Mouse (Mus musculus): ENCODE data around the gene Abhd16b. TPM values are rescaled to one million over a fixed set of nuclear protein-coding genes. Genes with fewer than 3 reads are reported as not detected.

Gene Abhd16b
- total and polyA plus RNA-seq, 2 experiments from 2014 or later = not detected

DNA sequence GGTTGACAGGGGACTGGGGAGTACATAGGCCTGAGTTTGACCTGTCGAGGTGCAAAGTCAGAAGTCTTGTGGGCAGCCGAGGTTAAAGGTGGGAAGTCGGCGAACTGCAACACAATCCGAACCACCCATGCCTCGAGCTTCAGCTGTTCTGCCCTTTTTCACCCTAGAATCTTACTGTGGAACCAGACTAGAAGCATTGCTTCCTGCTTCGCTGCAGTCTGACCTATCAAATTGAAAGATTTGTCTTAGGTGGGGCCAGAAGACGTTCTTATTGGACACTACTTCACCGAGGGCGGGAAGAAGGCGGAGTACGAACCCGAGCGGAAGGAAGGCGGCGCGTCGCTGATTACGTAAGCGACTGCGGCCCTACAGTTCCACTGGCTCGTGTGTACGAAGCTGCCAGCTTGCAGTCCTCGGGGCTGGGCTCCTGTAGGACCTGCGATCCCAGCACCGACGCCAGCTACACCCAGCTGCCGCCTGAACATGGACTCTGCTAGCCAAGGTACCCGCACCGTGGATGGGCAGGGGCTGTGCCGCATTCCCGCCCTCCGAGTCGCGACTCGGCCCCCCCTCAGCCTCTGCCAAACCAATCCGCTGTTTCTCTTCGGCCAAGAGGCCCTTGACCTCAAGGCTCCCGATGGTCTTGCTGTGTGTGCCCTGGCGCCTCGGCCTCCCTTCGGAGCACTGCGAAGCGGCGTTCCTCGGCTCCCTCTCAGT is 4.0 kb downstream of the Abhd16b start, which contains the start of gene Tpd52l2:
Gene Tpd52l2 (plus strand): TSS at position 312 of the 717 bp plus-strand sequence.
- peak within 1 kb of the TSS; percentile 90 for H3K9ac ChIP-seq
- H3K9me3 ChIP-seq (ENCODE audit: low read length) = no peaks in the 10 kb centered on the region
- peak; percentile 97 for DNase-seq
- H3K27me3 ChIP-seq (ENCODE audit: insufficient read depth, low read length) = no peaks in the 10 kb centered on the region
- H3K4me1 ChIP-seq (ENCODE audit: insufficient read depth) = peaks cover 5% of the 10 kb centered on the region; the same call in 1 of the 2 replicates
- peak within 1 kb of the TSS; percentile 86 for H3K27ac ChIP-seq (ENCODE audit: low read depth, low read length)
- H3K4me2 ChIP-seq (ENCODE audit: low read depth) = peak within 1 kb of the TSS; percentile 95
- no peak for TF ChIP-seq CTCF (IDR thresholded peaks at IDR 0.05; ENCODE audit: low read depth)
- peak within 1 kb of the TSS; percentile 93 for H3K4me3 ChIP-seq (ENCODE audit: low read depth, low read length)
- H3K36me3 ChIP-seq (ENCODE audit: insufficient read depth) = peaks cover 19% of the 10 kb centered on the region
- ATAC-seq = peak; percentile 99
- 2% methylated on average over 46 of the region's 46 CpGs for WGBS

DNA sequence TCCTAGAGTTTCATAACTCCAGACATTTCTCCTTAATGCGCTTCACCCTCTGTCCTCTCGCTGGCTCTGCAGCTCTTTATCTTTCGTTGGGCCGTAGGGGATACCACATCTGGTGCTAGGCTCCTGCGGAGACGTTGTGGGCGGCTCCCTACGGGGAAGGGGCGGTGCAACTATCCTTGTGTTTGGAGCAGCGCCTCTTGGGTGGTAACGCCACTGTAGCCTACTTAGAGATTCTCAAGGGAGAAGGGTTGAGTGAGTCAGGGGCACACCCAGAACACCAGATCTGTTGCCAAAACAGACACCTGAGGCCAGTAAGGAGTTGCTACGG is 4.5 kb downstream of the Abhd16b start:
- ATAC-seq (peak; percentile 16; the same call in 1 of the 2 replicates), DNase-seq (peak; percentile 34)
- Histone ChIP-seq H3K27ac (ENCODE audit: low read depth, low read length) (peak overlapping the region; percentile 86), H3K4me2 (ENCODE audit: low read depth) (peak overlapping the region; percentile 95), H3K4me3 (ENCODE audit: low read depth, low read length) (peak overlapping the region; percentile 93), H3K9me3 (ENCODE audit: low read length) (no peaks in the 10 kb centered on the region), H3K36me3 (ENCODE audit: insufficient read depth) (peaks cover 23% of the 10 kb centered on the region), H3K4me1 (ENCODE audit: insufficient read depth) (peaks cover 5% of the 10 kb centered on the region; the same call in 1 of the 2 replicates), H3K9ac (peak overlapping the region; percentile 90), H3K27me3 (ENCODE audit: insufficient read depth, low read length) (no peaks in the 10 kb centered on the region)
- TF ChIP-seq CTCF (IDR thresholded peaks at IDR 0.05; ENCODE audit: low read depth) = no peak
- WGBS = under 1% methylated on average over 12 of the region's 12 CpGs

DNA sequence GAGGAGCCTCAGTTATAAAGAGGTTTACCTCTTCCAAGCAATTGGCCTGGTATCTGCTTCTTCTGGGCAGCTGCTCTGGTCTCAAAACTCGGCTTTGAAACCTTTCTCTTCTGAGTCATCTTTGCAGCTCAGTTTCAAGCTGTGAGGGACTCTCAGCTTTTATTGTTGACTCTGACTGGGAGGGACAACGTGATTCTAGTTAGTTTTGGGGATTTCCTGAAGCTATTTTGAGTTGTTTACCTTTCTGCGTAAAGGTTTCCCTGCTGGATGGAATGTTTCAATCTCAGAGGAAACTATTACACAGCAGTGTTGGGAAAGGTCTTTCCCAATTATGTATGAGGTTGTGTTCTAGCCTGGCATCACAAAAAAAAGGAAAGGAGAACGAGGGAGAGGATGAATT is 5.6 kb downstream of the Abhd16b start:
- no peak overlapping the region for H3K4me3 ChIP-seq (ENCODE audit: low read depth, low read length)
- DNase-seq (no peak), ATAC-seq (no peak)
- no peak overlapping the region for H3K27ac ChIP-seq (ENCODE audit: low read depth, low read length)
- H3K36me3 ChIP-seq (ENCODE audit: insufficient read depth) = peaks cover 34% of the 10 kb centered on the region
- TF ChIP-seq CTCF (IDR thresholded peaks at IDR 0.05; ENCODE audit: low read depth) = no peak
- no peak overlapping the region for H3K9ac ChIP-seq
- WGBS = 77% methylated on average over 4 of the region's 4 CpGs
- peaks cover 5% of the 10 kb centered on the region; the same call in 1 of the 2 replicates for H3K4me1 ChIP-seq (ENCODE audit: insufficient read depth)
- no peaks in the 10 kb centered on the region for H3K9me3 ChIP-seq (ENCODE audit: low read length)
- no peaks in the 10 kb centered on the region for H3K27me3 ChIP-seq (ENCODE audit: insufficient read depth, low read length)
- H3K4me2 ChIP-seq (ENCODE audit: low read depth) = no peak overlapping the region

- Histone ChIP-seq H3K9me3 (ENCODE audit: low read length) (no peaks in the 10 kb centered on the region), H3K27me3 (ENCODE audit: insufficient read depth, low read length) (no peaks in the 10 kb centered on the region), H3K36me3 (ENCODE audit: insufficient read depth) (peaks cover 70% of the 10 kb centered on the region), H3K4me2 (ENCODE audit: low read depth) (no peak overlapping the region), H3K27ac (ENCODE audit: low read depth, low read length) (no peak overlapping the region), H3K9ac (no peak overlapping the region), H3K4me1 (ENCODE audit: insufficient read depth) (no peaks in the 10 kb centered on the region), H3K4me3 (ENCODE audit: low read depth, low read length) (no peak overlapping the region)
- no peak for DNase-seq
- 93% methylated on average over 2 of the region's 2 CpGs for WGBS
- TF ChIP-seq CTCF (IDR thresholded peaks at IDR 0.05; ENCODE audit: low read depth) = no peak
- ATAC-seq = no peak
Observed at GRCm38 (mm10) chr2:181509191-181509590, 16.2 kb downstream of the Abhd16b start.

DNA sequence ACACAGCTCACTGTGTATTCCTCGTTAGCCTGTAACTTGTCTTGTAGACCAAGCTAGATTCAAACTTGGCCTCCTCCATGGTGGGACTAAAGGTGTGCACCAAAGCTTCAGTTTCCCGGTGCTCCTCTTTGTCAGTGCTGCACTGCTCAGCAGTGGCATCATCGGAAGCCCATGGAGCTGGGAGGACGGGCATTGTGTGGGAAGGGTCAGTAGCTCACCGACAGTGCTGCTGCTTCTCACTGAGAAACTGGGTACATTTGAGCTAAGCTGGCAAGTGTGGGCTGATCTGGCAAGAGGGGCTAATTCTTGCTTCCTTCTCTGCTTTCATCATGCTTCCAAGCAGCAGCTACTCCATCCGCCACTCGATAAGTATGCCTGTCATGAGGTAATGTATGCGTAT is 18.2 kb downstream of the Abhd16b start:
- H3K9ac ChIP-seq = no peak overlapping the region
- no peak for ATAC-seq
- 96% methylated on average over 8 of the region's 8 CpGs for WGBS
- peaks cover 68% of the 10 kb centered on the region for H3K36me3 ChIP-seq (ENCODE audit: insufficient read depth)
- H3K4me2 ChIP-seq (ENCODE audit: low read depth) = no peak overlapping the region
- no peak overlapping the region for H3K27ac ChIP-seq (ENCODE audit: low read depth, low read length)
- no peak for TF ChIP-seq CTCF (IDR thresholded peaks at IDR 0.05; ENCODE audit: low read depth)
- no peaks in the 10 kb centered on the region for H3K4me1 ChIP-seq (ENCODE audit: insufficient read depth)
- no peak overlapping the region for H3K4me3 ChIP-seq (ENCODE audit: low read depth, low read length)
- no peaks in the 10 kb centered on the region for H3K9me3 ChIP-seq (ENCODE audit: low read length)
- DNase-seq = no peak
- H3K27me3 ChIP-seq (ENCODE audit: insufficient read depth, low read length) = no peaks in the 10 kb centered on the region

DNA sequence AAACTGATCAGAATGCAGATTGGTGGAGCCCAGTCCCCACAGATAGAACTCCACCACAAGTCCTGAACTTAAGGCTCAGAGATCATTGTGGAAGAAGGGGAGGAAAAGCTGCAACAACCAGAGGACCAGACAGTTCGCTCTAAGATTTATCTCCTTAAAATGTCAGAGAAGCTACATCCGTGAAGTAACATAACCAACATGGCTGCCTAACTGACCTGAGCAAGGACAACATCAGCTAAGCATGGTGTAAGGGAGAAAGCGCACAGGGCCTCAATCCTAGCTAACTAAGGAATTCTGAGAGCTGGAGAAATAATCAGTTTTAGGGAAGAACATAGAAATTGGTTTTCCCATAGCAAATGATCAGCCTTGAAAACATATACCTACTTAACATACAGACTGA is 26.2 kb downstream of the Abhd16b start:
- 0 out of 2 replicates have a peak, but pooled peaks cover 22% of the 10 kb centered on the region for H3K4me1 ChIP-seq (ENCODE audit: insufficient read depth)
- peak overlapping the region; percentile 98 for H3K27ac ChIP-seq (ENCODE audit: low read depth, low read length)
- DNase-seq (peak; percentile 16), ATAC-seq (no peak)
- no peaks in the 10 kb centered on the region for H3K9me3 ChIP-seq (ENCODE audit: low read length)
- peak overlapping the region; percentile 95 for H3K4me3 ChIP-seq (ENCODE audit: low read depth, low read length)
- H3K36me3 ChIP-seq (ENCODE audit: insufficient read depth) = peaks cover 19% of the 10 kb centered on the region
- H3K4me2 ChIP-seq (ENCODE audit: low read depth) = peak overlapping the region; percentile 58
- peak overlapping the region; percentile 95 for H3K9ac ChIP-seq
- no peak for TF ChIP-seq CTCF (IDR thresholded peaks at IDR 0.05; ENCODE audit: low read depth)
- no peaks in the 10 kb centered on the region for H3K27me3 ChIP-seq (ENCODE audit: insufficient read depth, low read length)
- WGBS = 87% methylated on average over 3 of the region's 3 CpGs

DNA sequence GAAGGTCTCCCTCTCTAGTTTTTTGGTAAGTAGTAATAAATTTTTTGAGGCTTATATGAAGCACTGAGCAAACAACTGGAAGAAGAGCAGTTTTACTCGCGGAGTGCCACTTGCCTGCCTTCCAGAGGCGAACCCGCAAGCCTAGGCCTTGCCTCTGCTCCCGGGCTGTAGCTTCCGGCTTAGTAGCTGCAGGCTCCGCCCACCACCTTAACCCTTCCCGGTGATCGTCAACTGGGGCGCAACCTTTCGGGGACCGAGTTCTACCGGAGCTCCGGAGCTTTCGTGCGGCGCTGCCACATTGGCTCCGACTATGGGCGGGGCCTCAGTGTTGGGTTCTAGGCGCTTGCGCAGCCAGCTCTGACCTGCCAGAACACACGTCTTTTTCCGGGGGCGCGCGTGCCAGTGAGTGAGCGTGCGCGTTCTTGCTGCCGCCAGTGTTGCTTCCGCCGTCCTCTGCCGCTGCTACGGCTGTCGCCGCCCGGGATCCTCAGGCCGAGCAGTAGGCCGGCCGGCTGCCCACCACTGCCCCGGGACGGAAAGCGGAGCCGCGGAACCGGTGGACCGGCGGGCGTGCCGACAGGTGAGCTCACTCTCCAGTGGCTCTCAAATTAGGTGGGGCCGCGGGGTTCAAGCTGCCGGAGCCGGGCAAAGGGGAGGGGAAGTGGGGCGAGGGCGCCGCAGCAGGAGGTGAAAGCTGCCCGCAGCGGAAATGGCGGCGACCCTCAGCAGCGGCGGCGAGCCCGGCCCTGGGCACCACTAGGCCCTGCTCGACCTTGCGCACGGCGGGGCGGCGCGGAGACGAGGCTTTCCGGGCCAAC is 27.3 kb downstream of the Abhd16b start, which contains the start of gene Dnajc5:
Gene Dnajc5 (plus strand): TSS at position 368 of the 818 bp plus-strand sequence.
- Histone ChIP-seq H3K27ac (ENCODE audit: low read depth, low read length) (peak within 1 kb of the TSS; percentile 98), H3K9me3 (ENCODE audit: low read length) (no peaks in the 10 kb centered on the region), H3K36me3 (ENCODE audit: insufficient read depth) (peaks cover 14% of the 10 kb centered on the region), H3K4me1 (ENCODE audit: insufficient read depth) (0 out of 2 replicates have a peak, but pooled peaks cover 22% of the 10 kb centered on the region), H3K9ac (peak within 1 kb of the TSS; percentile 95), H3K27me3 (ENCODE audit: insufficient read depth, low read length) (no peaks in the 10 kb centered on the region), H3K4me3 (ENCODE audit: low read depth, low read length) (peak within 1 kb of the TSS; percentile 95), H3K4me2 (ENCODE audit: low read depth) (peak within 1 kb of the TSS; percentile 58)
- TF ChIP-seq CTCF (IDR thresholded peaks at IDR 0.05; ENCODE audit: low read depth) = no peak
- ATAC-seq = peak; percentile 98
- peak; percentile 99 for DNase-seq
- WGBS = under 1% methylated on average over 73 of the region's 74 CpGs

All from forebrain, postnatal 0 days (tissue).